Mouse (Mus musculus) 3T3-L1 (cell line): ENCODE measurements at regions not wholly inside any gene's neighbourhood (a gene's known extent, or its start where the extent isn't known, plus 50 kb on each side); places are given as distances from the start of the nearest gene placed in this dataset.

Experiments
- DNase-seq: peaks from one replicate; pipeline ENCODE4 v3.0.0-alpha.2; 2015; ENCODE audit warnings: low read depth, low spot score

GRCm38 (mm10) chr19:56176059-56176458 lies 110.9 kb upstream of the Habp2 start:
- DNase-seq, result peak; percentile 72

GRCm38 (mm10) chr19:56177231-56177745 lies 109.6 kb upstream of the Habp2 start:
- DNase-seq, result no peak

GRCm38 (mm10) chr19:56185756-56186155 lies 101.2 kb upstream of the Habp2 start:
- DNase-seq, result no peak

GRCm38 (mm10) chr19:56189185-56189584 lies 97.8 kb upstream of the Habp2 start:
- no peak for DNase-seq

GRCm38 (mm10) chr19:56190222-56190621 lies 96.7 kb upstream of the Habp2 start:
- no peak for DNase-seq

GRCm38 (mm10) chr19:56198474-56199236 lies 88.3 kb upstream of the Habp2 start:
- no peak for DNase-seq

- DNase-seq, result no peak
These were observed 87.4 kb upstream of the Habp2 start for GRCm38 (mm10) chr19:56199401-56200150.

GRCm38 (mm10) chr19:56201007-56201682 lies 85.8 kb upstream of the Habp2 start:
- DNase-seq, result peak; percentile 67

- DNase-seq, result peak; percentile 82
These were observed 85.0 kb upstream of the Habp2 start for GRCm38 (mm10) chr19:56201738-56202480.

GRCm38 (mm10) chr19:56202481-56203130 lies 84.3 kb upstream of the Habp2 start:
- DNase-seq, result peak; percentile 85

- no peak for DNase-seq
These were observed 68.4 kb upstream of the Habp2 start for GRCm38 (mm10) chr19:56218536-56218935.

- DNase-seq, result no peak
These were observed 66.1 kb upstream of the Habp2 start for GRCm38 (mm10) chr19:56220724-56221407.

GRCm38 (mm10) chr19:56222496-56222895 lies 64.4 kb upstream of the Habp2 start:
- DNase-seq, result no peak

GRCm38 (mm10) chr19:56225039-56225438 lies 61.9 kb upstream of the Habp2 start:
- DNase-seq, result no peak

- DNase-seq, result peak; percentile 23
These were observed 61.4 kb upstream of the Habp2 start for GRCm38 (mm10) chr19:56225518-56225917.

GRCm38 (mm10) chr19:56228586-56228985 lies 58.4 kb upstream of the Habp2 start:
- peak; percentile 33 for DNase-seq

GRCm38 (mm10) chr19:56231430-56231829 lies 55.5 kb upstream of the Habp2 start:
- DNase-seq, result no peak

GRCm38 (mm10) chr19:56231849-56232248 lies 55.1 kb upstream of the Habp2 start:
- DNase-seq, result no peak

GRCm38 (mm10) chr19:56232269-56232668 lies 54.7 kb upstream of the Habp2 start:
- no peak for DNase-seq

GRCm38 (mm10) chr19:56232950-56233349 lies 54.0 kb upstream of the Habp2 start:
- peak; percentile 33 for DNase-seq
